Mouse (Mus musculus) adrenal gland, postnatal 36 days (tissue): ENCODE measurements at regions not wholly inside any gene's neighbourhood (a gene's known extent, or its start where the extent isn't known, plus 50 kb on each side); places are given as distances from the start of the nearest gene placed in this dataset.
A peak's percentile ranks its signal among the peaks of the same experiment; 100 is the strongest.
"Not testable (repeated sequence)": the region's sequence is repeated elsewhere in the genome, so short reads cannot be mapped to it uniquely, and the experiment has no call there.

Experiments used
- DNase-seq, 2 experiments: peaks; one replicate each; pipeline ENCODE4 v3.0.0; 2021; ENCODE audit warnings: mixed read lengths in 1 of 2

GRCm38 (mm10) chr8:63829096-63829495 is 123.0 kb downstream of the Sgo2b start:
- DNase-seq = no peak

- no peak for DNase-seq
These were observed 123.9 kb downstream of the Sgo2b start for GRCm38 (mm10) chr8:63828141-63828540.

DNA sequence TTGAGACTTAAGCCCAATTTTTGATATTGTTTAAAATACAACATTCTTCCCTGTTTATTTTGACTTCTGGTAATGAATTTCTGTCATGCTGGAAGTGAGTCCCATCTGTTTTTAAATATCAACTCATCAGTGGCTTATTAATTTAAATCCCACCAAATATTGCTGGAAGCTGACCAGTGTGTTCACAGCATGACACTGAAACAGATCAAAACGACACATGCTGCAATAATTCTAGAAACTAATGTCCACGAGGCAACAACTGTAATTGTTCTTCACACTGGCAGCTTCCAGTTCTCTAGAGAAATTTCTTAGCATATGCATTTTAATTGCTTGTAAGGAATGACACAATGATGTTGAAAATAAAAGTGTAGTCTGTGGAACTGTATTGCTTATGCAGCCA is 167.6 kb downstream of the Sgo2b start:
- DNase-seq = no peak

GRCm38 (mm10) chr8:63760891-63761290 is 191.2 kb downstream of the Sgo2b start:
- no peak for DNase-seq

GRCm38 (mm10) chr8:63759931-63760330 is 192.1 kb downstream of the Sgo2b start:
- DNase-seq = not testable (repeated sequence)

- DNase-seq = peak; percentile 2 to 16
These were observed 196.8 kb downstream of the Sgo2b start for GRCm38 (mm10) chr8:63755236-63755635.

- no peak for DNase-seq
These were observed 197.2 kb downstream of the Sgo2b start for GRCm38 (mm10) chr8:63754812-63755211.

- no peak for DNase-seq
These were observed 198.8 kb downstream of the Sgo2b start for GRCm38 (mm10) chr8:63753236-63753635.

GRCm38 (mm10) chr8:63734411-63734810 is 217.6 kb downstream of the Sgo2b start:
- no peak for DNase-seq

- DNase-seq = not testable (repeated sequence)
These were observed 221.3 kb downstream of the Sgo2b start for GRCm38 (mm10) chr8:63730741-63731140.
